Mouse (Mus musculus) lung, postnatal 14 days (tissue): ENCODE data around the gene Gpr157.

Experiments used
- DNase-seq: peaks from one replicate; pipeline ENCODE4 v3.0.0; 2021

Gpr157 gene

GRCm38 (mm10) chr4:150072416-150073101 lies 14.6 kb upstream of the Gpr157 start:
- DNase-seq: no peak

GRCm38 (mm10) chr4:150073102-150073473 lies 14.1 kb upstream of the Gpr157 start:
- peak; percentile 72 for DNase-seq

- no peak for DNase-seq
These were observed 11.8 kb upstream of the Gpr157 start for GRCm38 (mm10) chr4:150075350-150075749.

- peak; percentile 79 for DNase-seq
These were observed 11.0 kb upstream of the Gpr157 start for GRCm38 (mm10) chr4:150076147-150076546.

GRCm38 (mm10) chr4:150078646-150079045 lies 8.5 kb upstream of the Gpr157 start:
- DNase-seq: no peak

GRCm38 (mm10) chr4:150079244-150079643 lies 7.9 kb upstream of the Gpr157 start:
- DNase-seq: peak; percentile 44

- DNase-seq: peak; percentile 46
These were observed 6.7 kb upstream of the Gpr157 start for GRCm38 (mm10) chr4:150080330-150080967.

GRCm38 (mm10) chr4:150085366-150085765 lies 1.8 kb upstream of the Gpr157 start:
- no peak for DNase-seq

GRCm38 (mm10) chr4:150086841-150087160 lies 364 bp upstream of the Gpr157 start:
- no peak for DNase-seq

GRCm38 (mm10) chr4:150087890-150088530 lies 845 bp downstream of the Gpr157 start:
- DNase-seq: peak; percentile 52

GRCm38 (mm10) chr4:150089121-150089520 lies 2.0 kb downstream of the Gpr157 start:
- no peak for DNase-seq

- peak; percentile 45 for DNase-seq
These were observed 4.9 kb downstream of the Gpr157 start for GRCm38 (mm10) chr4:150091887-150092582.

- DNase-seq: no peak
These were observed 5.4 kb downstream of the Gpr157 start for GRCm38 (mm10) chr4:150092583-150092902.

GRCm38 (mm10) chr4:150093560-150094462 lies 6.6 kb downstream of the Gpr157 start:
- DNase-seq: no peak

- DNase-seq: no peak
These were observed 7.3 kb downstream of the Gpr157 start for GRCm38 (mm10) chr4:150094463-150094789.

- DNase-seq: no peak
These were observed 9.1 kb downstream of the Gpr157 start for GRCm38 (mm10) chr4:150096309-150096708.

GRCm38 (mm10) chr4:150097847-150098246 lies 10.7 kb downstream of the Gpr157 start:
- DNase-seq: no peak

- peak; percentile 77 for DNase-seq
These were observed 11.7 kb downstream of the Gpr157 start for GRCm38 (mm10) chr4:150098880-150099279.

GRCm38 (mm10) chr4:150102822-150103221 lies 15.7 kb downstream of the Gpr157 start:
- no peak for DNase-seq

- no peak for DNase-seq
These were observed 18.5 kb downstream of the Gpr157 start for GRCm38 (mm10) chr4:150105671-150106070.

- no peak for DNase-seq
These were observed 19.5 kb downstream of the Gpr157 start for GRCm38 (mm10) chr4:150106637-150107036.

GRCm38 (mm10) chr4:150109636-150110035 lies 22.5 kb downstream of the Gpr157 start:
- no peak for DNase-seq

GRCm38 (mm10) chr4:150110373-150110772 lies 23.2 kb downstream of the Gpr157 start:
- no peak for DNase-seq
